In genomic region chr5:103160314-103161195, GRCm38 (mm10) we compare ENCODE assay signal across 11 mouse cellular contexts. TPM values are rescaled to one million over a fixed set of nuclear protein-coding genes. Genes with fewer than 3 reads are reported as not detected.
DNase-seq lines count a peak whose midpoint lies in the region; ATAC-seq lines count a peak whose summit lies in the region.
"Had no signal": no experiment of that assay in that cellular context is flagged by ENCODE, and none has a peak within 500 bp of the region (broad histone marks: within the 10 kb centered on the region; RNA-seq: fewer than 3 reads in every experiment).

No protein-coding gene starts in this region.

- H3K9ac ChIP-seq in forebrain, embryonic 15.5 days (replicated peaks) = 0 out of 2 replicates have a peak overlapping the region, but pooled peaks have one; percentile 2
- no peak overlapping the region for H3K9ac ChIP-seq in midbrain, embryonic 12.5 days (replicated peaks)
- H3K9ac ChIP-seq: embryonic facial prominence, embryonic 15.5 days; limb, embryonic 12.5 days; lung, embryonic 15.5 days had no signal

- H3K9me3 ChIP-seq in forebrain, embryonic 15.5 days = no peaks in the 10 kb centered on the region
- no peaks in the 10 kb centered on the region for H3K9me3 ChIP-seq in midbrain, embryonic 12.5 days
- H3K9me3 ChIP-seq: embryonic facial prominence, embryonic 15.5 days; limb, embryonic 12.5 days; lung, embryonic 15.5 days had no signal

- H3K27ac ChIP-seq in forebrain, embryonic 15.5 days (replicated peaks) = peak overlapping the region; percentile 94
- peak overlapping the region; percentile 89 for H3K27ac ChIP-seq in midbrain, embryonic 12.5 days (replicated peaks)
- H3K27ac ChIP-seq: embryonic facial prominence, embryonic 15.5 days; limb, embryonic 12.5 days; lung, embryonic 15.5 days had no signal

- peak overlapping the region; percentile 25; the same call in 1 of the 2 replicates for H3K4me2 ChIP-seq in forebrain, embryonic 15.5 days (replicated peaks)
- peak overlapping the region; percentile 32 for H3K4me2 ChIP-seq in midbrain, embryonic 12.5 days (replicated peaks)
- H3K4me2 ChIP-seq: embryonic facial prominence, embryonic 15.5 days; limb, embryonic 12.5 days; lung, embryonic 15.5 days had no signal

- no peak overlapping the region for H3K4me3 ChIP-seq in forebrain, embryonic 15.5 days
- no peak overlapping the region for H3K4me3 ChIP-seq in midbrain, embryonic 12.5 days
- H3K4me3 ChIP-seq: embryonic facial prominence, embryonic 15.5 days; limb, embryonic 12.5 days; lung, embryonic 15.5 days had no signal

- ATAC-seq in forebrain, embryonic 15.5 days (replicated peaks) = peak; percentile 81
- ATAC-seq in midbrain, embryonic 12.5 days (ENCODE audit: low FRiP score, low read depth) = peak; percentile 92

- peak; percentile 13 for DNase-seq in right cerebral cortex, postnatal 4 days
- no peak for DNase-seq in right cerebral cortex, postnatal 36 days (ENCODE audit: low spot score in 2 of 2)
- DNase-seq in gastrocnemius, postnatal 4 days (ENCODE audit: low spot score in 2 of 2) = no peak
- no peak for DNase-seq in kidney, adult 8-10 months
- DNase-seq in thymus, postnatal 36 days = no peak
- DNase-seq: heart, adult 11 months had no signal

- H3K4me1 ChIP-seq in forebrain, embryonic 15.5 days = peaks cover 34% of the 10 kb centered on the region
- H3K4me1 ChIP-seq in midbrain, embryonic 12.5 days = peaks cover 28% of the 10 kb centered on the region
- H3K4me1 ChIP-seq: limb, embryonic 12.5 days had no signal

- no peaks in the 10 kb centered on the region for H3K36me3 ChIP-seq in forebrain, embryonic 15.5 days
- H3K36me3 ChIP-seq in midbrain, embryonic 12.5 days = no peaks in the 10 kb centered on the region
- H3K36me3 ChIP-seq: embryonic facial prominence, embryonic 15.5 days; limb, embryonic 12.5 days; lung, embryonic 15.5 days had no signal

- 15% methylated on average over 8 of the region's 8 CpGs for WGBS in forebrain, embryonic 15.5 days
- WGBS in midbrain, embryonic 12.5 days = 35% methylated on average over 8 of the region's 8 CpGs

- H3K27me3 ChIP-seq in forebrain, embryonic 15.5 days = no peaks in the 10 kb centered on the region
- H3K27me3 ChIP-seq in midbrain, embryonic 12.5 days = no peaks in the 10 kb centered on the region
- H3K27me3 ChIP-seq: embryonic facial prominence, embryonic 15.5 days; limb, embryonic 12.5 days; lung, embryonic 15.5 days had no signal

RNA-seq across cellular contexts. Expression of gene Mapk10, which starts 50.6 kb away (rescaled TPM):
- polyA plus RNA-seq in forebrain, embryonic 15.5 days (2015; fragmentation: Nextera tagmentation; extraction: Ambion mirVana) = 76.5 and 83.9 TPM in 2 replicates
- polyA plus RNA-seq in midbrain, embryonic 12.5 days (2016; fragmentation: Nextera tagmentation; extraction: Ambion mirVana) = 70.1 and 72.4 TPM in 2 replicates
- total RNA-seq in gastrocnemius, postnatal 4 days (2021) = 1 to 10 TPM in 1 of 2 experiments, under 1 TPM in 1; 0.96 to 1.2 TPM
